Mouse (Mus musculus) CH12.LX (cell line): Measurements from ENCODE around the gene Gsap. TPM values are rescaled to one million over a fixed set of nuclear protein-coding genes. Genes with fewer than 3 reads are reported as not detected.
"Not testable (repeated sequence)": the region's sequence is repeated elsewhere in the genome, so short reads cannot be mapped to it uniquely, and the experiment has no call there.

Experiments
- DNase-seq: peaks from one replicate; pipeline ENCODE4 v3.0.0-alpha.2; 2013; ENCODE audit errors: extremely low read depth
- H3K27ac ChIP-seq: 2 replicates; pipeline ENCODE4 v1.5.1; 2012; ENCODE audit warnings: low read depth, mild to moderate bottlenecking, control low read depth, moderate library complexity; ENCODE audit not compliant: insufficient read depth
- H3K27me3 ChIP-seq: replicated peaks from 2 replicates; pipeline ENCODE3; 2012; ENCODE audit warnings: inconsistent platforms
- H3K36me3 ChIP-seq, 2 experiments: replicated peaks in 1 of 2; 2 replicates each; pipeline versions ENCODE3 to v1.6.1; 2012; ENCODE audit warnings: inconsistent platforms in 1 of 2, low read length in 1 of 2, mild to moderate bottlenecking in 1 of 2, mixed read lengths in 1 of 2, moderate library complexity in 1 of 2; ENCODE audit not compliant: control insufficient read depth in 1 of 2, insufficient read depth in 1 of 2
- H3K4me1 ChIP-seq, 2 experiments: 2 replicates each; pipeline ENCODE4 v1.6.1; 2012; ENCODE audit warnings: inconsistent platforms in 1 of 2, moderate library complexity in 1 of 2; ENCODE audit not compliant: insufficient read depth in 2 of 2, control insufficient read depth in 1 of 2
- H3K4me2 ChIP-seq: 2 replicates; pipeline ENCODE4 v1.6.1; 2012; ENCODE audit warnings: low read depth, mild to moderate bottlenecking, control low read depth; ENCODE audit not compliant: poor library complexity, insufficient read depth, severe bottlenecking
- H3K4me3 ChIP-seq, 3 experiments: fragments of 150-350 bp in 1 of 3; sonication (generic) in 1 of 3; replicated peaks in 1 of 3; 2 replicates each; pipeline versions ENCODE3 to v1.5.1; 2011 to 2012; ENCODE audit warnings: low read depth in 2 of 3, low read length in 2 of 3, mild to moderate bottlenecking in 2 of 3, moderate library complexity in 2 of 3, control low read depth in 1 of 3, improper control_type of control experiment in 1 of 3, inconsistent platforms in 1 of 3, mixed read lengths in 1 of 3; ENCODE audit not compliant: poor library complexity in 1 of 3
- H3K79me2 ChIP-seq: replicated peaks from 2 replicates; pipeline ENCODE4 v1.6.1; 2012; ENCODE audit warnings: mild to moderate bottlenecking, moderate library complexity; ENCODE audit not compliant: control insufficient read depth, poor library complexity, insufficient read depth, severe bottlenecking; ENCODE audit errors: extremely low read depth
- H3K9ac ChIP-seq: 2 replicates; pipeline ENCODE4 v1.6.1; 2012; ENCODE audit warnings: low read depth, mild to moderate bottlenecking, control low read depth, moderate library complexity; ENCODE audit not compliant: insufficient read depth
- H3K9me3 ChIP-seq: replicated peaks from 2 replicates; pipeline ENCODE3; 2012; ENCODE audit warnings: low read length, inconsistent platforms, mixed read lengths
- CHD2 ChIP-seq: IDR thresholded peaks from 2 replicates; pipeline ENCODE4 v1.6.1; 2011; ENCODE audit warnings: low read length, improper control_type of control experiment
- E2F4 ChIP-seq: IDR thresholded peaks from 2 replicates; pipeline ENCODE4 v1.6.1; 2011; ENCODE audit warnings: low read depth, low read length, improper control_type of control experiment; ENCODE audit not compliant: insufficient replicate concordance
- EP300 ChIP-seq: IDR thresholded peaks from 2 replicates; pipeline ENCODE4 v1.6.1; 2011; ENCODE audit warnings: low read length, improper control_type of control experiment
- GABPA ChIP-seq: IDR thresholded peaks from 2 replicates; pipeline ENCODE4 v1.6.1; 2012; ENCODE audit warnings: low read depth, low read length, improper control_type of control experiment, inconsistent platforms; ENCODE audit not compliant: insufficient replicate concordance
- IRF4 ChIP-seq: IDR thresholded peaks from 2 replicates; pipeline ENCODE4 v1.6.1; 2014; ENCODE audit warnings: low read depth, mild to moderate bottlenecking, inconsistent platforms, low read length, improper control_type of control experiment
- JUN ChIP-seq: IDR thresholded peaks from 2 replicates; pipeline ENCODE4 v1.6.1; 2011; ENCODE audit warnings: low read depth, mild to moderate bottlenecking, low read length, improper control_type of control experiment, moderate library complexity; ENCODE audit not compliant: insufficient read depth
- JUND ChIP-seq: conservative IDR thresholded peaks from 2 replicates; pipeline ENCODE4 v1.6.1; 2011; ENCODE audit warnings: low read depth, low read length, improper control_type of control experiment
- MEF2A ChIP-seq: IDR thresholded peaks from 2 replicates; pipeline ENCODE4 v1.6.1; 2014; ENCODE audit warnings: low read depth, mild to moderate bottlenecking, inconsistent platforms, low read length, improper control_type of control experiment, borderline replicate concordance
- MYC ChIP-seq: IDR thresholded peaks from 2 replicates; pipeline ENCODE4 v1.6.1; 2011; ENCODE audit warnings: low read depth, mild to moderate bottlenecking, improper control_type of control experiment, low read length
- NELFE ChIP-seq: IDR thresholded peaks from 2 replicates; pipeline ENCODE4 v1.6.1; 2011; ENCODE audit warnings: low read depth, low read length, improper control_type of control experiment
- PAX5 ChIP-seq: IDR thresholded peaks from 2 replicates; pipeline ENCODE4 v1.6.1; 2012; ENCODE audit warnings: low read length, inconsistent platforms, mixed read lengths
- RAD21 ChIP-seq: IDR thresholded peaks from 2 replicates; pipeline ENCODE4 v1.6.1; 2011; ENCODE audit warnings: low read depth, mild to moderate bottlenecking, low read length, improper control_type of control experiment, moderate library complexity
- TCF12 ChIP-seq: IDR thresholded peaks from 2 replicates; pipeline ENCODE4 v1.6.1; 2014; ENCODE audit warnings: low read depth, mild to moderate bottlenecking, inconsistent platforms, low read length, improper control_type of control experiment
- USF1 ChIP-seq: IDR thresholded peaks from 2 replicates; pipeline ENCODE4 v1.6.1; 2014; ENCODE audit warnings: low read depth, mild to moderate bottlenecking, inconsistent platforms, low read length, improper control_type of control experiment
- USF2 ChIP-seq: conservative IDR thresholded peaks from 2 replicates; pipeline ENCODE4 v1.6.1; 2011; ENCODE audit warnings: low read depth, low read length, improper control_type of control experiment
- ZKSCAN1 ChIP-seq: IDR thresholded peaks from 2 replicates; pipeline ENCODE4 v1.6.1; 2012; ENCODE audit warnings: low read depth, inconsistent platforms, low read length, improper control_type of control experiment, borderline replicate concordance
- dilution Hi-C: fragments of 300-500 bp; cut with MboI; formaldehyde crosslinking; loops from 2 replicates; pipeline ENCODE4 v1.14.3; 2020; ENCODE audit warnings: low sequenced_read_pairs; ENCODE audit not compliant: extremely low pct_unique_long_range_greater_than_20kb, extremely low pct_ligation_motif_present
- in situ Hi-C: fragments of 300-500 bp; cut with MboI; formaldehyde crosslinking; loops from 3 replicates; pipeline ENCODE4 v1.14.3; 2019; ENCODE audit warnings: low sequenced_read_pairs, low pct_ligation_motif_present, low pct_unique_long_range_greater_than_20kb, mixed read lengths
- polyA plus RNA-seq: library from polyadenylated mRNA; unstranded; fragments of >175 nt; gene quantifications from 2 replicates; pipeline ENCODE4 v1.2.1, GENCODE M21; 2012; ENCODE audit warnings: low read depth; ENCODE audit not compliant: insufficient read length
- total RNA-seq, 2 experiments: library from RNA; depleted of rRNA; stranded (reverse); fragments of 300-350 nt in 1 of 2; fragments of >200 nt in 1 of 2; gene quantifications; 2 replicates each; pipeline ENCODE4 v1.2.3; 2012 to 2014

Gene Gsap
- total and polyA plus RNA-seq, 3 experiments = 1.7 to 3.8 (median 2.2) TPM

DNA sequence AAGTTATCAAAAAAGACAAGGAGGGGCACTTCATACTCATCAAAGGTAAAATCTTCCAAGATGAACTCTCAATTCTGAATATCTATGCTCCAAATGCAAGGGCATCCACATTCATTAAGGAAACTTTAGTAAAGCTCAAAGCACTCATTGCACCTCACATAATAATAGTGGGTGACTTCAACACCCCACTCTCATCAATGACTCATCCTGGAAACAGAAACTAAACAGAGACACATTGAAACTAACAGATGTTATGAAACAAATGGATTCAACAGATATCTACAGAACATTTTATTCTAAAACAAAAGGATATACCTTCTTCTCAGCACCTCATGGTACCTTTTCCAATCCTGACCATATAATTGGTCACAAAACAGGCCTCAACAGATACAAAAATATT is 156.2 kb downstream of the Gsap start:
- in situ Hi-C loops, H3K79me2 ChIP-seq, H3K36me3 ChIP-seq, H3K27ac ChIP-seq, dilution Hi-C loops, H3K4me2 ChIP-seq, H3K9me3 ChIP-seq, DNase-seq, H3K4me1 ChIP-seq, H3K27me3 ChIP-seq, H3K4me3 ChIP-seq, H3K9ac ChIP-seq: not testable (repeated sequence)
- TF ChIP-seq IRF4 = peak; percentile 47; the same call in 1 of the 2 replicates
- peak; percentile 59 for TF ChIP-seq JUN
- TF ChIP-seq EP300 = peak; percentile 66
- peak; percentile 53; the same call in 1 of the 2 replicates for TF ChIP-seq JUND

GRCm38 (mm10) chr5:21348366-21348765 is 162.3 kb downstream of the Gsap start:
- Histone ChIP-seq H3K4me3 (no peak overlapping the region), H3K9ac (no peak overlapping the region), H3K79me2 (no peaks in the 10 kb centered on the region), H3K4me1 (no peaks in the 10 kb centered on the region), H3K27ac (no peak overlapping the region), H3K27me3 (no peaks in the 10 kb centered on the region)
- in situ Hi-C loops = no loop called here
- DNase-seq = no peak
- no peak for TF ChIP-seq USF2
- TF ChIP-seq NELFE = no peak
- TF ChIP-seq MYC = no peak
- no peak for TF ChIP-seq JUND
- no peak for TF ChIP-seq MEF2A
- TF ChIP-seq GABPA = no peak
- no peak for TF ChIP-seq PAX5
- TF ChIP-seq CHD2 = no peak
- TF ChIP-seq E2F4 = no peak
- TF ChIP-seq ZKSCAN1 = no peak
- no peak for TF ChIP-seq TCF12
- TF ChIP-seq RAD21 = no peak
- TF ChIP-seq USF1 = no peak
- TF ChIP-seq JUN = no peak
- TF ChIP-seq, all 38 proteins: peak for 0
- dilution Hi-C loops = no loop called here
- Histone ChIP-seq H3K4me2 (no peak overlapping the region), H3K9me3 (no peaks in the 10 kb centered on the region), H3K36me3 (no peaks in the 10 kb centered on the region)
